In the genomic region with DNA sequence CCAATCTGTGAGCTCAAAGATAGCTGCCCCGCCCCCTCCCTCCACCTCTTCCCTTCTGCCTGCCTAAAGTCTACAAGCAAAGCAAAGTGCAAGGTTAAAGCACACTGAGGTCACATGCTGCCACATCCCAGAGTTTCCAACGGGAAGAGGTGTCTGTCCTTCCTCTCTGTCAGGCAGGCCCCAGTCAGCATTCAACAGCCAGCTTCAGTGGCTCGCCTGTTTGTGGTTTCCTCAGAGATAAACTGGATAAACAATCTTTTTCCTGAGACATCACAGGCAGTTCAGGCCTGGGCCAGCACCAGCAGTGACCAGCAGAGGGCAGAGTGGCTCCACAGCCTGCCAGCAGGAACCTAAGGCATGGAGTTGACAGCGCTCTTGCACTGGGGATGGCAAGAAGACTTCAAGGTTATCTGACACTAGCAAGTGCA, we compare ENCODE assay signal across 8 mouse cellular contexts. TPM values are rescaled to one million over a fixed set of nuclear protein-coding genes. Genes with fewer than 3 reads are reported as not detected.
DNase-seq lines count a peak whose midpoint lies in the region; ATAC-seq lines count a peak whose summit lies in the region.

No protein-coding gene starts in this region.

- ATAC-seq in common myeloid progenitor, adult 5-6 weeks (replicated peaks; ENCODE audit: low read depth, poor library complexity, severe bottlenecking), result peak; percentile 98
- peak; percentile 92 for ATAC-seq in inflammation-experienced regulatory T-cells, adult 6 months
- peak; percentile 96 for ATAC-seq in megakaryocyte-erythroid progenitor cell, adult 5-6 weeks (replicated peaks; ENCODE audit: low FRiP score, low TSS enrichment, poor library complexity, severe bottlenecking)

- intact Hi-C loops in gastrocnemius, postnatal 14 days (cut with DNase I; ENCODE audit: low total_unique reads), result no loop called here

- DNase-seq in ZHBTc4 (ENCODE audit: low read depth, low spot score), result peak; percentile 90
- peak; percentile 82 for DNase-seq in gastrocnemius, postnatal 14 days
- peak; percentile 48 to 91 for DNase-seq in left cerebral cortex, adult 9 months (ENCODE audit: low spot score in 2 of 2)
- DNase-seq in right cerebral cortex, postnatal 14 days, result peak; percentile 87
- peak; percentile 88 for DNase-seq in urinary bladder, postnatal 25 days (ENCODE audit: low spot score)

RNA-seq across cellular contexts. Expression of gene Limk2, which starts 22.0 kb away (rescaled TPM):
- total RNA-seq in common myeloid progenitor, adult 5-6 weeks (2017), result 13.8 and 28.4 TPM in 2 replicates
- total RNA-seq in gastrocnemius, postnatal 14 days (2021), result 10 to 100 TPM; 13.2 to 13.6 TPM
- polyA plus RNA-seq in inflammation-experienced regulatory T-cells, adult 6 months (2017; shearing (Covaris generic)), result 10 to 100 TPM; 84.8 to 90.3 (median 87.8) TPM
- total RNA-seq in megakaryocyte-erythroid progenitor cell, adult 5-6 weeks (2014; fragmentation: Nextera tagmentation), result 23.6 and 24.4 TPM in 2 replicates
- total RNA-seq in megakaryocyte-erythroid progenitor cell, adult 5-6 weeks (2017), result 15.8 and 24.5 TPM in 2 replicates

RNA-seq across cellular contexts. Expression of gene Pik3ip1, which starts 56.8 kb away (rescaled TPM):
- total RNA-seq in common myeloid progenitor, adult 5-6 weeks (2017), result 26.5 and 33.6 TPM in 2 replicates
- total RNA-seq in gastrocnemius, postnatal 14 days (2021), result 10 to 100 TPM; 10.4 to 13.0 TPM
- 10 to 100 TPM; 11.5 to 59.1 (median 35.3) TPM for polyA plus RNA-seq in inflammation-experienced regulatory T-cells, adult 6 months (2017; shearing (Covaris generic))
- total RNA-seq in megakaryocyte-erythroid progenitor cell, adult 5-6 weeks (2014; fragmentation: Nextera tagmentation), result 8.3 and 20.5 TPM in 2 replicates
- total RNA-seq in megakaryocyte-erythroid progenitor cell, adult 5-6 weeks (2017), result 17.5 and 28.1 TPM in 2 replicates

Comparison
In these comparisons a context has a peak if more than half of its experiments do, and no peak if none do; other contexts are left out.
1. Peak in every context shown above with its lines: DNase-seq and ATAC-seq.